Mouse (Mus musculus) ovary, adult 18-20 months (tissue): ENCODE measurements around the gene Sh3pxd2b.

Experiments
- DNase-seq: peaks from one replicate; pipeline ENCODE4 v3.0.0; 2022; ENCODE audit warnings: low spot score, mixed read lengths

Sh3pxd2b gene

DNA sequence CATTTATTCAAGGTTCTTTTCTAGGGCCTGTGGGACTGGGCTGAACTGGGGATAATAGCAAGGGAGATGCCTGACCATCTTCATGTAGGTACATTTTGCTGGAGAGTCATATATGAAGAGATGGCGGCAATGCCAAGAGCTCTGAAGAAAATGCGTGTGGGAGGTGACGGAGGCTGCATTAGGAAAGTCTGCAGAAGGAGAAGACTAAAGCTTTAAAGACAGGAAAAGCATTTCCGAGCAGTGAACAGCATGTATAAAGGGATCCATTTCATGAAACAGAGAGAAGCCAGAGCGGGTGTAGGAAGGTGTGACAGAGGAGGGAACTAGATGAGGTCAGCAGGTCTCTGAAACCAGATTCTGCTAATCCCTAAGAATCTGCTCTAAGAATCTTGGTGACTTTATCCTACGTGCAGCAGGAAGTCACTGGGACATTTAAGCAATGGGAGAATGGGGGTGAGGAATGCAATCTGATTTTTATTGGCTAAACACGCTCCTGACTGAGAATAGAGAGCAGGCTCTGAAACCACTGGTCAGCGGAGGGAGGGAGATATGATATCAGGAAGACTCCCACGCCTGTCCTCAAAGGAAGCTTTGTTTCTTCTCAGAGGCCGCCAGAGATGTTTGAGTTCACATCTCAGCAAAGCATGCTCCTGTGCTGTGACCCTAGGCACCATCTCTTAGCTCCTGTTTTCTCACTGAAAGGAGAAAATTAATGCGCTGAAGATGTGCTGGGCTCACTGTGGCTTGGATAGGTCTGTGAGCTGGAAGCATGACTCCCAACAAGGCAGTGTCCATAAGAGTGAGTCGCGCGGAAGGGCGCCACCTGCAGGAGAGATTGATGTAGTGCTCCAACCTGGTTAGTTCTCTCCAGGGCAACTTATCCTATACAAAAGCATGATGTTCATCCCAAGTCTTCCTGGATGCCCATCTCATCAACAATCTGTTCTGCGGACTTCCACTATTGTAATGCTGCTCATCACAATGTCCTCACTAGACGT, 6.8 kb upstream of the Sh3pxd2b start:
- no peak for DNase-seq

DNA sequence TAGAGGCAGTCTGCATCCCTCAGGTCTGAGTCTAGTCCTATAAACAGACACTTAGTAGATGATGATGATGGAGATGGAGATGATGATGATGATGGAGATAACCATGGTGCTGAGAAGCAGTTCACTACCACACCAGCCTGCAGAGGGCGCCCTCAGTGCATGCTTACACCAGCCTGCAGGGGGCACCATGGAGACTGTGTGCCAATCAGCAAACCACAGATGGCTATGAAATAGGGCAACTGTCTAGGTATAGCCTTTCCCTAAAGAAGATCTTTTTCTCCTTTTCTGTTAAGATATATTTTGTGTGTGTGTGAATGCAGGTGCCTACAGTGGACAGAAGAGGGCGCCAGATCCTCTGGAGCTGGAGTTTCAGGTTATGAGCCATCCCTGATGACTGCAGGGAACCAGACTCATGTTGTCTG, 4.8 kb upstream of the Sh3pxd2b start:
- DNase-seq = no peak

DNA sequence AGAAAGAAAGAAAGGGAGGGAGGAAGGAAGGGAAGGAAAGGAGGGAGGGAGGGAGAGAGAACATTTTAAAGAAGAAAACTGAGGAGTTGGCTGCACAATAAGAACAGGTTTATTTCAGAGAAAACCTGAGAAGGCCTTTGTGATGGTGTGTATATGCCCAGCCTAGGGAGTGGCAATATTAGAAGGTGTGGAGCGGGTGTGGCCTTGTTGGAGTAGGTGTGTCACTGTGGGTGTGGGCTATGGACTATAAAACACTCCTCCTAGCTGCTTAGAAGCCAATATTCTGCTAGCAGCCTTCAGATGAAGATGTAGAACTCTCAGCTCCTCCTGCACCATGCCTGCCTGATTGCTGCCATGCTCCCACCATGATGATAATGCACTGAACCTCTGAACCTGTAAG, 4.3 kb upstream of the Sh3pxd2b start:
- no peak for DNase-seq

DNA sequence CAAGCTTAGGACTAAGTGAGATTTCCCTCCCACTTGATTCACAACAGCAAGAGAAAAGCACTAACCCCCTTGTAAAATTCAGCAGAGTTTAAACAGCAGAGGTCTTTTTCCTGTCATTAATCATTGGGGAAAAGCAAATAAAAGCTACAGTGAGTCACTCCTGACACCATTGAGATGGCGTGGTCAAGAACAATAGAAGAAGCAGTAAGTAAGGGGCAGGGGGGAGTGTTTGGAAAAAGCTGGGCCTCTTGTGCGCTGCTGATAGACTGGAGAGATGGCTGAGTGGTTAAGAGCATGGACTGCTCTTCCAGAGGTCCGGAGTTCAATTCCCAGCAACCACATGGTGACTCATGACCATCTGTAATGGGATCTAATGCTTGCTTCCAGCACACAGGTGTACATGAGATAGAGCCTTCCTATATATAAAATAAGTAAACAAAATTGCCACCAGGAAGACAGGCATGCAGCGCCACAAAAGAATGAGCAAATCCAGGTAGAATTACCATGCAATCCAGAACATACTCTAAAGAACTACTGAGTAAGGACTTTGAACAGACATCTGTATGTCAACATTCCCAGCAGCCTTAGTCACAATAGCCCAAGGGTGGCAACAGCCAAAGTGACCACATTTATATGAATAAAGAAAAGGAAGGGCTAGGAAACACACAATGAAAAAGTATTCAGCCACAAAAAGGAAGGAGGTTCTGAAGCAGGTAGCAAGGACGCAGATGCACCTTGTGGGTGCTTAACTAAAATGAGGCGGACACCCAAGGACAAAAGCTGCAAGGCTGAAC, 1.9 kb upstream of the Sh3pxd2b start:
- DNase-seq = no peak

DNA sequence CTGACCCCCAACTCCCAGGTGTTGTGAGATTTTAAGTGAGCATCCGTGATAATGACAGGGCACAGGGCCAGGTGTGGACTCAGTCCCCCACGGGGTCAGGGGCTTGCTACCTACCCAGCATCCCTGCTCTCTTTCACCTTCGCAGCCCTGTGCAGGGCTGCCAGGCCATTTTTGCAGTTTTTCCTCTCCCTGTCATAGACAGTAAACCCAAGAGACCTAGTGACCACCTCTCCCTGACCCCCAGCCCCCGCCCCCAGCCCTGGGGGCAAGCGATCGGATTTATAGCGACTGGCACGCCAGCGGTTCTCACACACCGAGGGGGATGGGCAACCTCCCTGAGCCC, 385 bp upstream of the Sh3pxd2b start:
- DNase-seq = no peak

DNA sequence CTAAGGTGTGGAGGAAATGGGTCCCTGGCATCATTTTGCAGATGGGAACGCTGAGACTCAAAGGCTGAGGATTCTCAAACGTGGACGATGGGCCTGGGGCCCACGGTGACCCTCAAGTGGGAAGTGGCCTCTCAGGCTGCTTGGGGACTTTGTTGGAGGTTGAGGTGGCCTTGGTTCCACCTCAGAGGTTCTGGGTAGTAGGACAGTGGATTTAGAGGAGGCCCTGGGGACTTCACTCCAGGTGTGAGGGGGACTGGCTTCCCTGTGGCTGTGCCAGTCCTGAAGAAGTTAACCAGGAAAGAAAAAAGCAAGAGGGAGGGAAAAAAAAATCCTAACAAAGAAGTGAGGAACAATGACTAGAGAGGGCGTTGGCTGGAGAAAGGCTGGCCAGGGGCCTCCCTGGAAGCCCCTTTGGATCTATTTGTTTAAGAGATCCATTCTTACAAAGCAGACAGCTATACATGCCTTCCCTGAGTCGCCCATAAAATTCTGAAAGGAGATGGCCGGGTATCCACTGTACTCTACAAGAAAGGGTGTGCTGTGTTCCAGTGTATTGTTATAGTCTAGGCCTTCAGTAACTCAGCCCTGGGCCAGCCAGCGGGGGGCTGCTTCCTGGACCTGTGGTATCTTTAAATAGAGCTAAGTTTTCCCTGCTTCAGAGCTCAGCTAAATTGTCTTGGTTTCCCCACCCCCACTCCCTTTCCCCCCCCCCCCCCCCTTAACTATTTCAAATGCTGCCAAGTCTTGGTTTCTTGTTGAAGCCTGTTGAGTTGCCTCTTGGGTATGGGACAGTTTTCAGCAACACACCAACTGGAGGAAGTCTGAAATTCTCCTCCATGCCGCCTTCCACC, 1.0 kb downstream of the Sh3pxd2b start:
- no peak for DNase-seq

DNA sequence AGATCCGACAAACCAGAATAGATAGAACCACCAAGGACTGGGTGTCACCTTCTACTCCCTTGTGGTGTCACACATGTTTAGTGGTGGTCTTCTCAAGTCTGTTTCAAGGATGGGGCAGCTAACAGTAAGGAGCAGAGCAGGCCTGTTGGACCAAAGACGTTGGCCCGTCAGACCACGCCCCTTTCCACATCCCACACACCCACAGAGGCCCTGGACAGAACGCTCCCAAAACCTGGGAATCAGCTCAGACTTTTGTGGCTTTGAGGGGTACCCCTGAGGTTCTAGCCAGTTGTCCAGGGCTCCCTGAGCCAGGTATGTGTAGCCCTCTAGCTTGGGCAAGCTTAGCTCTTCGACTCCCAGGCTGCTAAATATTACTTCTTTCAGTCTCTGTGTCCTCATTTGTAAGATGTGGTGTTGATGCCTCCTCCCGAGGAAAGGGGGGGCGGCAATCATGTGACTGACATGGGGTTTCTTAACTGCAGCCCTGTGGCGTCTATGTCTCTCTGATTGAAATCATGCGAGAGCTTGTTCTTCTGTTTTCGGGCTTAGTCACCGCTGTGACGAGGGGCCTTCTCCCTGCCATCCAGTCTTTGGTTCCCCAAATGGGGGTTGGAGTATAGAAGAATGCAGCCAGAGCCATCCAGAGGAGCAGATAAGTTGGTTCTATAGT, 1.8 kb downstream of the Sh3pxd2b start:
- DNase-seq = no peak

DNA sequence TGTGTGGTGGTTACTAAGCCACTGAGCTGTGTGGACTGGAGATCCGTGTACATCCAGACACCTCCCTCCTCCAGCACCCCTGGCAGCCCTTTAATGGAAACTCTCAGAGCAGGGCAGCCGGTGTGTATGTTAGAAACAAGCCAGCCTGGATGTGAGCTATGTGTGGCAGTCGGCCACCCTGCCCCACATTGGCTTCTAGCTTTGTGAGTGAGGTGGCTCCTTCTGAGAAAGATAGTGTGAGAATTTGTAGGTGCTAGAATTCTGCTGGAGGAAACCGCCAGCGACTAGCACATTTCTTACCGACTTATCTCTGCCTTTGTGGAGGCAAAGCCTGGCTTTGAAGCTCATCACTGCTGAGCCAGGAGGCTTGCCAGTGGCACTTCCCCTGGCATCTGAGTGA, 5.3 kb downstream of the Sh3pxd2b start:
- DNase-seq = no peak

DNA sequence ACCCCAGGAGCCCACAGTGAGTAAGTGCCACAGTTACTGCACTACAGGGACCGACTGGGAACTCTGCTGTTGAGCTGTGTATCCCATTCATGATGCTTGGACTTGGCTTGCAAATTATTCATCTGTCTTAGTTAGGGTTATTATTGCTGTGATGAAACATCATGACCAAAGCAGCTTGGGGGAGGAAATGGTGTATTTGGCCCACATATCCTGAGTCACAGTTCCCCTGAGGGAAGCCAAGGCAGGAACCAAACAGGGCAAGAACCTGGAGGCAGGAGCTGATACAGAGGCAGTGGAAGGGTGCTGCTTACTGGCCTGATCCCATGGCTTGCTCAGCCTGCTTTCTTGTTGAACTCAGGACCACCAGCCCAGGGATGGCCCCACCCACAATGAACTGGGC, 7.8 kb downstream of the Sh3pxd2b start:
- DNase-seq = no peak

DNA sequence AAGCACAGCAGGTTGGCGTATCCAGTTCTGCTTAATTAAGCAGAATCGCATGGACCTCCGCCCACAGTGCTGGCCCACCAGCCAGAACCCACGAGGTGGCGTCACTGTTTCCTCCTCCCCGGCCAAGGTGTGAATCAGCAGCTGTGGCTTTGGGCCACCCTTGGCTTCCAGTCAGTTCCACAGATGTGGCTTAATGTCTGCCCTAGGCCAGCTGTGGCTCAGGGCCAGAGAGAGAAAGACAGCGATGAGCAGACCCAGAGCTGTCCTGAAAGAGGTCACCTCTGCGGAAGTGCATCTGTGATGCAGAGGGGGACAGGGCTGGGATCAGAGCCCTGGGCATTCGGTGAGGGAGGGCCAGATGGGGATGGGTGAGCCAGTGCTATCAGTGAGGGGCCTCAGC, 10.1 kb downstream of the Sh3pxd2b start:
- peak; percentile 45 for DNase-seq

DNA sequence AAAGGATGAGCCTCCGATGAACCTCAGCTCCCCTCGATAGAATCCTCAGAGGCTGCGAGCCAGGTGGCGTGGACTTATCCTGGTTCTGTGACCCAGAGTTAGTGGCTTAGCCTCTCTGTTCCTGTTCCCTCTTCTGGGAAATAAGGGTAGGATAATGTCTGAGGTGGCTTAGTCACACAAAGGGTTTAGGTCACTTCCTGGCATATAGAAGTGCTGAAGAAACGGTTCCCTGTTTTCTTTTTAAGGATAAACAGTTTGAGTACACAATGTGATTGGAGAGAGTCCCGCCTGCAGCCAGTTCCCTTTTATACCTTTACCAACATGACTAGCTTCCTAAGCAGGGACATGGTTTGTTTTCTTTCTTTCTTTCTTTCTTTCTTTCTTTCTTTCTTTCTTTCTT, 10.8 kb downstream of the Sh3pxd2b start:
- no peak for DNase-seq

DNA sequence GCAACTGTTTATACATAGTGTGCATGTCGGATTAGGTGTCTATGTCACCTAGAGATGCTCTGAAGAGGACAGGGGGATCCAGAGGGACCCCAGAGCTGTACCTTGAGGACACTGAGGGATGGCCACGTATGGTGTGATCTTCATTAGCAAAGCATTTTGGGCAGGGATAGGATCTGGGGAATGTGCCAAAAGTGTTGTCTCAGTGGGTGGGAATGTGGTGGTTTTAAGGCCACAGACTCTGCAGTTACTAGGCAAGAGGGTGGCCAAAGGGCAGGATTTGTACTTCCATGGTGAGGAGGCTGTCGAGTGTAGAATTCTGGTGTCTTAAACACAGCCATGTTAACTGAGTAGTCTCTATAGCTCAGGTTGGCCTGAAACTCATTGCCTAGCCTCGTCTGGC, 11.9 kb downstream of the Sh3pxd2b start:
- no peak for DNase-seq

DNA sequence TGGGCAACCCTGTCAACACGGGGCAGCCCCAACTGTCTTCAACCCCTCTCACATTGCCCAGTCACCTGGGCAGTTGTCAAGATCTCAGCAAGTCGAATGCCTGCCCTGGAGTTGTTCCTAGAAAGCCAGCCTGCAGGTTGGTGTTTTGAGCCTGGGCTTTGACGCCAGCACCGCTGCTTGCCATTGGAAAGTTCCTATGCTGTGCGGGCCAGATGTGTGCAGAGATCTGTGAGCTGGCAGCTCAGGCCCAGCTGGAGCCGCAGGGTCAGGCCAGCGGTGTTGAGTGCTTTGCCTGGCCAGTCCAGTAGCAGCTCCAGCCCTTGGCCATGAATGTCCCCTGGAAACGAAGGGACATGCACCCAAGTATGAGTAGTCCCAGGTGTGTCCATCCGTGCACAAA, 14.2 kb downstream of the Sh3pxd2b start:
- no peak for DNase-seq

DNA sequence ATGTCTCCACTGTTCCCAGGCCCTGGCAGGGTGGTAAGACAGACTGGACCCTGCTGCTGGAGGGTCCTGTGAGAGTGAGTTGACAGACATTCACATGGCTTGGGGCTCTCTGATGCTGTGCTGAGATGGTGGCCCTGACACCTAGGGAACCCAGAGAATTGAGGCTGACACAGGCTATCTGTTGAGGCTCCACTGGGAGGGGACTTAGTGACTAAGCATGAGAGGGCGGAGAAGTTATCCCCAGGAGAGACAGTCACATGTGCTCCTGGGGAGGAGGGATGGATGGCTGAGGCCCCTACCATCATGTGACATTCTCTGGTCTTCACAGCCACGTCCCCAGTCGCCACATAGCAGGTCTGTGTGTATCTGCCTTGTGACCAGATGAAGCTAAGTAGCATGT, 15.6 kb downstream of the Sh3pxd2b start:
- DNase-seq = no peak

DNA sequence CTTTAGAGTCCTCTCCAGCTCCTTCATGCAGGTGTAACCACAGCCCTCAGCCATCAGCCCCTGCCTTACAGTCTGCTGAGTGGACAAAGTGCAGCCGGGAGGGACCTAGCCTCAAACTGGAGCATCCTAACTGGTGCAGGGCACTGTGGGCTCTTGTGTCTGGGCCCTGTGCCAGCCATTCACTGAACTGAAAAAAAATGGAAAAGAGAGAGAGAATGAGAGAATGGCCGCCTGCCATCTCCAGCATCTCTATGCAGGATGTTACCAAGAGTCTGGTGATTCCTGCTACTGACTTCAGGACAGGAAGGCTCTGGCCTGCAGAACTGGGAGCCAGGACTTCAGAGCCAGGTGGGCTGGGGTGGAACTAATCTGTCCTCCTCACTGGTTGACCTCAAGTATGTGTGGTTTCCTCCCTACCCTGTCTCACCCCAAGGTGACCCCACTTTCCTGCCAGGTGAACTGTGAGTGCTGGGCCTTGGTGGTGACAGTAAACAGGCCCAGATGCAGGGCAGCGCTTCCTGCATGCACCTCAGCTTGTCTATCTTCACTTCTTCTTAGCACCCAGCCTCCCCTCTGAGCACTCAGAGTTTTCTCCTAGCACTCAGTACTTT, 16.1 kb downstream of the Sh3pxd2b start:
- DNase-seq = no peak

DNA sequence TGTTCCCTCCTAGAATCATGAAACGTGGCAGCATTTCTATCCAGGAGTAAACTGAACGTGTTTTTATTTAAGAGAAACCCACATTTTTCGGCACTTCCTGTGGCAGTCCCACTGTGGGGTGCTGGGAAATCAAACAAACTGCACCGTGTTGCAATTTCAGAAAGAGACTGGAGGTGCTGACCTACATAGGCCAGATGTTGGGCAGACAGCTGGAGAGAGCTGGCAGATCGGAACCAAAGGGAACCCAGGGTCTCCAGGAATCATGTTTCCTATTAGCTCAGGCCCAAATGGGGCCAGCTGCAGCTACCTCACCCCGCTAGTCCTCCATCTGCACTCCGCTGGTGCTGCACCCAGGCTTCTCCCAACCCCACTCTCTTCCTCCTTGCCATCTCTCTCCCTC, 16.8 kb downstream of the Sh3pxd2b start:
- no peak for DNase-seq

DNA sequence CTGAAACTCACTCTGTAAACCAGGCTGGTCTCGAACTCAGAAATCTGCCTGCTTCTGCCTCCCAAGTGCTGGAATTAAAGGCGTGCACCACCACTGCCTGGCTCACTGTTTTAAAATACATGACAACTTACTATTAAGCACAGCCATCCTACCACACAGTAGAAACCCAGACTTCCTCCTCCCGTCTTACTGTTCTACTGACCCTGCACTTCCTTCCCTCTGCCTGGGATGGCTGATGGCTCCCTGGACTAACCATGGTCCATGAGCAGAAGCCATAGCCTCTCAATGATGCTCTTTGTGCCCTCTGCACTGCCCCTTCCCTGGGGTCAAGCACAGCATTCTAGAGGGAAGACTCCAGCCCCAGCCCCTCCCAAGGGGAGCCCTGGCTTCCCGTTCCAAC, 17.9 kb downstream of the Sh3pxd2b start:
- no peak for DNase-seq

DNA sequence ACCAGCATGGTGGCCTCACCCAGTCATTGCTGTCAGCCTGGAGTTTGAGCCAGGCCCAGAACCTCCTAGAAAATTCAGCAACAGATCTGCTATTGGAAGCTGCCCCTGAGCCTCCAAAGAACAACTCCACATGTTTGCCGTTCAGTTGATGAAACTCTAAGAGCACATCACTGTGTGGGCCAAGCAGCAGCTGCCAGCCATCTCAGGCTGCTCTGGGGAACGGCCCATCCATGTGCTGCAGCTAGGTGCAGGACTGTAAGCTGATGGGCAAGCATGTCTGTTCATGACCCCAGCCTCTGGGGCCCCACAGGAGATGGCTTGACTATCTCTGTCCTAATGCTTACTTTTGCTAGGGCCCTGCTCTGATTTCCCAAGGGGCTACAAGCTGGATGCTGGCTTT, 19.4 kb downstream of the Sh3pxd2b start:
- DNase-seq = no peak

DNA sequence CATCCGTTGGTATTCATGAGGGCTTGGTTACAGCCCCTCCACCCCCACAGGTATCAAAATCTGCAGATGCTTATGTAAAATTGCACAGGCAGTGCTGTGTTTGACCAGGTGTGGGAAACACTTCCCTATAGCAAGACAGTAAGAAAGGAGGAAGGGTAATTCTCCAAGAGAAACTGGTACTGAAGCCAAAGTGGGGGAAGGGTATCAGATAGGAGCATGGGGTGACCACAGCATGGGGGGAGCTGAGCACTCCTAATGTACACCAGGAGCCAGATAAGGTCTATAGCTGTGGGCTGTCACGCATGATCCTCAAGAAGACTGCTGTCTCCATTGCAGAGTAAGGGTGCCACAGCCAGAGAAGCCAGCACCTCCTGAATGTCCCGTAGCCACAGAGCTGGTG, 21.4 kb downstream of the Sh3pxd2b start:
- no peak for DNase-seq

DNA sequence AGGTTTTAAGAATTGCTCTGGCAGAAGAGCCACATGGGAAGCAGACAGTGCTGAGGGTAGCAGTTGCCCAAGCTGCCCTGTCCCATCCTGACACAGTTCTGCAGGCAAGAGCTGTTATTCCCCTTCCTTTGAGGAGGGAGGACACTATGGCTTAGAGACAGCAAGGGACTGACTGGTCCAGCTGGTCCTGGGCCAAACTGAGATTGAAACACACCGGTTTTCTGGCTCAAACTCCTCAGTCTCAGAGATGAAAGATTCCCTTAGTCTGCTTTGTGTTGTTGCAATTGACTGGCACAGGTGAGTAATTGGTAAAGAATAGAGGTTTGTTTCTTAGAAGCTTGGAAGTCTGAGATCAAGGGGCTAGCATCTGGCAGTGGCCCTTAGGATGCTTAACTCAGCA, 23.3 kb downstream of the Sh3pxd2b start:
- DNase-seq = no peak

DNA sequence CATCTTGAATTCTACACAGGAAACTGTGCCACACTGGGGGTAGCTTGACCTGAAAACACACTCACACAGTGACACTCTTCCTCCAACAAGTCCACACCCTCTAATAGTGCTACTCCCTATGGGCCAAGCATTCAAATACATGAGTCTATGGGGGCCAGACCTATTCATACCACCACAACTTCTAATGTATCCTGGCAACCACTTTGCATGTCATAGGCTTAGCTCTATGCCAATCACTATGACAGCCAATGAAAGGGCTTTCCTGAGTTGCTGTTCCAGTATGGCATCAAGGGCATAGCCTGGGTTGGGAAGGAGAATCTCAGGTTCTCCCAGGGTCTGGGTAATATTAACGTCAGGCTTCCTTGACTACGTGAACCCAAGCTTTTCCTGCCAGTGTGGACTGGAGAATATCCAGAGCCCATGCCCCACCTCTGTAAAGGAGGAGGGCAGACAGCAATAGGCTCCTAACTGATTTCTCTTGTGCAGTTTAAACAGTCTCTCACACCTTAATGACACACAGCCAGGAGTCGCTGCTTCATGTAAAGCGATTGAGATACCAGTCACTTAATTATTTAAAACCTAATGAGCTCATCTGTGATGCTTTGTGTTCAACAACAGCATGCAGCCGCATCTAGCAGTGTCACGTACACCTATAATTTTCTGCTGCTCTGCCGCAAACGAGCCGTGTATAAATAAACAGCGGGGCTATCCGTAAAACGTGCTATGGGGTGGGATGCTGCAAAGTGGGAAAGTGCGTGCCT, 25.8 kb downstream of the Sh3pxd2b start:
- no peak for DNase-seq
